Mouse (Mus musculus): ENCODE data around the gene Pdcl2. TPM values are rescaled to one million over a fixed set of nuclear protein-coding genes. Genes with fewer than 3 reads are reported as not detected.

The Pdcl2 gene
- polyA plus RNA-seq (2017; shearing (Covaris generic)) = not detected

DNA sequence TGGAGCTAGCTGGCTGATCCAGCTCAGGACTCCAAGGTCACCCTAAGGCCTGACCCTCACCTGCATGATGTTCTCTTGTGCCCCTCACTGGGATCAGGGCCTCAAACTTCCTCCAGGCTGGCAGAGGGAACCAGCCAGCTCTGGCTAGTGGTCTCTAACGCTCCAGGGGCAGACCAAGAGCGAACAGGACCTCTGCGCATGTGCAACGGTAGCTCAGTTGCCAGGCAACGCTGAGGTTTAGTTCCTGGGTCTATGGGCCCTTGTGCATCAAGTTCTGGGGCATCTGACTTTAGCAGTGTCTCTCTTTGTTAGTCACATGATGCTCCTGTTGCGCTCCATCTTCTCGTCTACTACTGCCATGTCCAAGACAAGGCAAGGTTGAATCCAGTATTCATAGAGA, at the start of gene Pdcl2:
Gene Pdcl2, minus strand, starts transcription at position 204 of the 400 bp plus-strand sequence.
- no peak for ATAC-seq

GRCm38 (mm10) chr5:76379216-76379615, 48.3 kb upstream of the Pdcl2 start:
- ATAC-seq = no peak

DNA sequence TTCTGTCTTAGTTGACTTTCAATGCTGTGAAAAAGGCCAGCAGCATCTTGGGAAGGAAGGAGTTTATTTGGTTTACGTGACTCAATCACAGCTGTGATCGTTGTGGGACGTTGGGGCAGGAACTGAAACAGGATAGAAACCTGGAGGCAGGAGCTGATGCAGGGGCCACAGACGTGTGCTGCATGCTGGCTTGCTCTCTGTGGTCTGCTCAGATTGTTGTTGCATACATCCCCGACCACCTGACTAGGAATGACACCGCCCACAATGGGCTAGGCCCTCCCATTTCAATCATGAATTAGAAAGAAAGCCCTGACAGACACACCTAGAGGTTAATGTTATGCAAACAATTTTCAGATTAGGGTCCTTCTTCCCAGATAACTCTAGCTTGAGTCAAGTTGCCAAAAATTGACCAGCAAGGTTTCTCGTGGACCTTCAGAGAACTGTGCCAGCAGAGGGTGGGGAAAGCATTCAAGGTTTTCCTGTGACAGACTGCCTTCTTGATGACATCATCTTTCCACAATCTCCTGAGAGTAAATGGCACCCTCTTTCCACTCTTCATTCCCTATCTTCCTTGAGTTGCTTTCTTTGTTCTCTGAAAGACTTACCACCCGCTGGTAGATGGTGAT, 38.4 kb upstream of the Pdcl2 start:
- ATAC-seq = no peak

GRCm38 (mm10) chr5:76365406-76365805, 34.5 kb upstream of the Pdcl2 start:
- ATAC-seq = no peak

DNA sequence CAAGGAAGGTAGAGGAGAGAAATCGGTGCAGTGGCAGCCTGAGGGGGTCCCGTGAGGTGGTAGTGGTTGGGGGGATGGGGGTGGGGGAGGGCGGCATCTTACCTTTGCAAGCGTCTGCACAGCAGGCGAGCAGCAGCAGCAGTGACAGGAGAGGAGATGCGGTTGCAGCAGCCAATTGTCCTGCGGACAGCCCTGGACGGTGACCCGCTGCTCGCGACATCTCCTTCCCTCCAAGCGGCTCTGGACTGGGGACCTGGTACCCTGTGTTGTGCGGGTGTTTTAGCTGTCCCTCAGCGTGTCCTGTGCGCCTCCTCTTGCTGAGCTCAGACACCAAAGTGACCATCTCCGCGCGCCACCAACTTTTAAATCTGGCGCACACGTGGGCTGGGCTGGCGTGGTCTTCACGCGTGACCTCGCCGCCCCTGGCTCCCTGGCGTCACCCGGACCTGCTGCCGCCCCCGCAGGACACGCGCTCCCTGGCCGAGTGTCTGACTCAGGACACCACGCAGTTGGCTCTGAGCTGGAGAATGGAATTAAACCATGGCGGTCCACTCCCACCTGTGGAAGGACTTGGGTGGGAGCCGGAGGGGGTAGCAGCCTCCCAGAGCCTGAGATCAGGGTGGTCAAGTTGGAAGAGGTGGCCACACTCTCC, 32.6 kb upstream of the Pdcl2 start, which contains the start of gene Nmu:
Gene Nmu, minus strand, starts transcription at position 336 of the 652 bp plus-strand sequence.
- no peak for ATAC-seq

DNA sequence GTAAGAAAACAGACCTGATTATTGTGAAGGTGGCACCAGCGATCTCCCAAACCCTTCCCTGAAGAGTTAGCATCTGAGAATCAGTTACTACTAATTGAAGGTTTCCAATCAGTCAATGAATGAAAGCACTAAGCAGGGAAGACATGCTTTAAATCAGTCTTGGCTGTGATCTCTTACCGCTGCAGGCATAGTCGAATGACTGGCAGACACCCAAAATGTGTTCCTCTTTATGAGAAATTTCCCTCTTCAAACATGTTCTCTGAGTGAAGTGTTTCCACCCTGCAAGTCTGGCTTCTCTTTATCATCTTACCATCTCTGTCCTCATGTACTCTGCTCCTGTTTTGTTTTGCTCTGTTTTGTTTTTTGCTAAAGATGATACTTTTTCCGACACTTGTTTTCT, 29.8 kb upstream of the Pdcl2 start:
- ATAC-seq = no peak

DNA sequence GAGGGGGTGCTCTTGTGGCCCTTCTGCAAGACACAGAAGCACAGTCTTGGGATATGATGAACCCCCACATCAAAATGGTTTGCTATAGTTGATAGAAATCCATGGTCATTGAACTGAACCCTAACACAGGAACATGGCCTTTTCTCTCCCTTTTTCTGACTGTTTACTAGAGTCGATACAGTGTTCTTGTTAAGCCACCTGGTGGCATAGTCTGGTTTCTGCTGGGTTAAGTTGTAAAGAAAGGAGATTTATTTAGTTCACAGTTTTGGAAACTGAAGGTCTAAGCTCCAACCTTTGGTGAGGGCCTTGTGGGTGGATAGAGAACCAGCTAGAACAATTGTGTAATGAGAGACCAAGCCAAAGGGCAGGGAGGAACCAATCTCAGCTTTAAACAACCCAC, 29.1 kb upstream of the Pdcl2 start:
- no peak for ATAC-seq

DNA sequence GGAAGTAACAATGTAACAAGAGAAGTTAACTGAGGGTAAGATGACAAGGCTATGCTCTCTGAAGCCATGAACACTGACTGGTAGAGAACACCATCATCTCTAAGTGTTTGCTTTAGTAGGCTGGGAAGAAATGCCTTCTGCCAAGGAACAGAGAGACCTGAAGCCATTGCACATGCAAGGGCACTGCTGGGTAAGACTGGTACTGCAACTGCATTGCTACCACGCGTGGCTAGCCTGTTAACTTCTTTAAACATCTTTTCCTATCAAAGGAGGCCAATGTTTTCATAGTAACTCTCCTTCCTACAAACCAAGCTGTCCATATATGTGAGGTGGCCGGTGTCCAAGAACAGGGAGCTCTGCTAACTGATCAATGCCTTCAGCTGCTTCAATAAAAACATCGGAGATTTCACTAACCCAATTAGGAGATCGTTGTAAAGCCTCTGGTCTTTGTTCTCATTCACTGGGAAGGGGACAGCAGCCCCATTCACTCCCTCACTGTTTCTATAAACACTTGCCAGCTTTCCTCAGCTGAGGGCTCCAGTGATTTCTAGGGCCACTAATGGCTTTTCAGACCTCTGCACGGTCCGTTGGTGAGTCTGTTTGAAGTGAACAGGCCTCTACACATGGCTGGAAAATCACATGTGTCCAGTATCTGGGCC, 21.1 kb upstream of the Pdcl2 start:
- ATAC-seq = no peak

GRCm38 (mm10) chr5:76351537-76351936, 20.6 kb upstream of the Pdcl2 start:
- no peak for ATAC-seq

DNA sequence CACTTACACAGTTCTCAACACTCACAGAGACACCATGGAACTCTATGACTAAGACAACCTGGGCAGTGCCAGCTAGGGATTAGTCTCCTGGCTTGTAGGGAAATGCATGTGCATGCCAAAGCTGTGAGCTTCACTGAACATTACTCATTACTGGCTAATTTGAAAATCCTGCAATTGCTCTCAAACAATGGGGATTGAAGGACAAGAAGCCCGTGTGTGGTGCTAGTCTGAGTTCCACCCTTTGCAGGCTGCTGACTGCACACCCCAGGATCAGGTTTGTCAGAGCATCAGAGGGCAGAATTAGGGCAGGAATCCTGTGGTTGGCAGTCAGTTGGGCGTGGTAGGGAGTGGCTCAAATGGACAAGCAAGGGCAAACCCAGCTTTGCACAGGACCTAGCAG, 15.2 kb upstream of the Pdcl2 start:
- ATAC-seq = no peak

DNA sequence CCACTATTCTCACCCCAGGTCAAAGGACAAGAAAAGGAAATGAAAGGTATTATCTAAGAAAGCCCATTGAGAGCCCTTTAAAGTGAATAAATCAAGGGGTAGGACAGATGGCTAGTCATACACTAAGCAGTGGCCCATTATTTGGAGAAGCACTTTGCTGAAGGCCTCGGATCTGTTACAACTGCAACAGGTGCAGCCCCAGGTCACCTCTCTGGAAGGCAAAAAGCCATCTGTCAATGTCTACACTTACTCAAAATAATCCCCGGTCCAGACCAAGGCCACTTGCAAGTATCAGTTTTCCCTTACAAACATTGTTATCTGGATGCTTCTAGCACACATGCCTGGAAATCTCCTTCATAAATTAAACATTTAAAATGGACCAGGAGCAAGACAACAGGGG, 10.0 kb upstream of the Pdcl2 start:
- ATAC-seq = no peak

GRCm38 (mm10) chr5:76337100-76337499, 6.1 kb upstream of the Pdcl2 start:
- peak; percentile 49 for ATAC-seq

- ATAC-seq = no peak
Measured at GRCm38 (mm10) chr5:76333833-76334232, 2.9 kb upstream of the Pdcl2 start.

GRCm38 (mm10) chr5:76327296-76327695, 3.7 kb downstream of the Pdcl2 start:
- no peak for ATAC-seq

DNA sequence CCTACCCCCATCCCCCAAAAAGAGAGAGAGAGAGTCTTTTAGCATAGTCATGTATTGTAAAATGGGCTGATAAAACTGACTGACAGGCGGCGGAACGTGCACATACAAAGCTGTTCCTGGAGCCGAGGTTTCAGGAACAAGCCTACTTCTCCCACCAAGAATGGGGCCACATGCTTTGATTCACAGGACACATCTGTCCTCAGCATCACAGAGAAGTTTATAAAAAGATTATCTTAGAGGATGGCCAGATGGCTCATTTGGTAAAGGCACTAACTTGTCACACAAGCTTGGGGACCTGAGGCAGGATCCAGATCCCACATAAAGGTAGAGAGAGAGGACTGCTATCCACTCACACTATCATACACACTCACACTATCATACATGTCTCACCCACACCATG, 5.8 kb downstream of the Pdcl2 start:
- ATAC-seq = no peak

GRCm38 (mm10) chr5:76321249-76322196, 9.4 kb downstream of the Pdcl2 start:
- ATAC-seq = no peak

GRCm38 (mm10) chr5:76308206-76308605, 22.8 kb downstream of the Pdcl2 start:
- ATAC-seq = no peak

- ATAC-seq = no peak
Measured at GRCm38 (mm10) chr5:76306261-76306660, 24.7 kb downstream of the Pdcl2 start.

GRCm38 (mm10) chr5:76305616-76306015, 25.3 kb downstream of the Pdcl2 start:
- no peak for ATAC-seq

DNA sequence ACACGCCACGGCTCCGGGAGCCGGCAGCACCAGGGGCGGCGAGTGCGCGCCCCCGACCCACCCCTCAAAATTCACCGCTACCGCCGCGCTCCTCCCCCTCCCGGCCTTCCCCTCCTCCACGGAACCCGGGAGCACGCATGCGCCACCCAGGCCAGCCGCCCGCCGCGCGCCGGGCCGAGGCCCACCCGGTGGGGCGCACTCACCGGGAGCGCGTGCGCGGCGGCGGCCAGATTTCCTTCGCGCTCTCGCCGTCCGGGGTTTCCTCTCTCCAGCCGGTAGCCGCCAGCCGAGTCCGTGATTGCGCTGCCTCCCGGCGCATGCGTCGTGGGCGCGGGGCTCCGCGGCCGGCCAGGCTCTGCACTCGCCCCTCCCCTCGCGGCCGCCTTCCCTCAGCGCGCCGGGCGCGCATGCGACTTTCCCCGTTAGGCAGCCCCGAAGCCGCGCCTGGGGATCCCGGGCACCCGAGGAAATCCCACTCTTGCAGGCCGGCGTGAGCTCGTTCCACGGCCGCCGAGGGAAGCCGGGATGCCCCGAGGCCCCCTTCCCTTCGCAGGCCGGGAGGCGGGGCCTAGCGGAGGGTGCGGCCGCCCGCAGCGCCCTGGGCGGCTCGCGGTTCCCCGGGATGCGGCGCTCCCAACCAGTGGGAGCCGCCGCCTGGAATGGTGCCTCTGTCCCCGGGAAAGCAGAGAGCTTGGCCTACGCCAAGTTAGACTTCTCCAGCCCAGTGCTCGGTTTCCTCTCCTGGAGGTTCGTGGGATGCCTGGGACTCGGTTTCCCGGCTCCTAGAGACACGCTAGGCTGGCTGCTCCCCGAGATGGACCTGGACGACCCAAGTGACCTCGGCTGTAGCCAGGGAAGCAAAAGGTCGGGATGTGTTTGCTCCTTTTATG, 26.3 kb downstream of the Pdcl2 start, which contains the start of gene Clock:
Gene Clock, minus strand, starts transcription at position 341 of the 890 bp plus-strand sequence.
- ATAC-seq = peak; percentile 72

DNA sequence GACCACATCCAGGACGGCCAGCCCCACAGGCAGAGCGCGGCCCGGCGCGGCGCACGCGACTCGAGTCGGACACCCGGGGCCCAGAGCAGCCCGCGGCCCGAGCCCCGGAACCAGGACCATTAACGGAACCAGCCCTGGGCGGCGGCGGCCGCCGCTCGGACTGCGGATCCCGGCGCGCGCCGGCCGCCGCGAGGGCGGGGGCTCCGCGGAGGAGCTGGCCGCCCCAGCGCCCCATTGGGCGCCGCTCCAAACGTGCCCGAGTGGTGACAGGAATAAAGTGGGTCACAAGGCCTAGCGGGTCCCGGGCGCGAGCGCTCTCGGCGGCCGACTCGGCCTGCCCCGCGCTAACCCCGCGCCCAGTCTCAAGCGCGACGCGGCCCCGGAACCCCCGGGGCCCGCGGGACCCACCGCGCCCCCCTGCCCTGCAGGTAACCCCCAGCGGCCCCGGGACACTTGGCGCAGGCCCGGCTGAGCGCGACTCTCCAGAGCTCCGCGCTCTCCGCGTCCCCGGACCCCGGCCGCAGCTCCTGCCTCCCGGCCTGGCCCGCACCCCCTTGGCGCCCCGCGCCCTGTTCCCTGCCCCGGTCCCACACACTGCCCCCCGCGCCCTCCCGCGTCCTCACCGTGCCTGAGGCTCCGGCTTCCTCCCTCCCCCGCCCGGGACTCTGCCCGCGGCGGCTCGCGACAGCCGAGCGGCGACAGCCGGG, 27.1 kb downstream of the Pdcl2 start:
- ATAC-seq = peak; percentile 73
